Mouse (Mus musculus) CH12.LX (cell line): ENCODE measurements around the gene 1700012B07Rik. TPM values are rescaled to one million over a fixed set of nuclear protein-coding genes. Genes with fewer than 3 reads are reported as not detected.

Source experiments
- DNase-seq: peaks from one replicate; pipeline ENCODE4 v3.0.0-alpha.2; 2013; ENCODE audit errors: extremely low read depth
- H3K27ac ChIP-seq: 2 replicates; pipeline ENCODE4 v1.5.1; 2012; ENCODE audit warnings: low read depth, mild to moderate bottlenecking, control low read depth, moderate library complexity; ENCODE audit not compliant: insufficient read depth
- H3K27me3 ChIP-seq: replicated peaks from 2 replicates; pipeline ENCODE3; 2012; ENCODE audit warnings: inconsistent platforms
- H3K36me3 ChIP-seq, 2 experiments: replicated peaks in 1 of 2; 2 replicates each; pipeline versions ENCODE3 to v1.6.1; 2012; ENCODE audit warnings: inconsistent platforms in 1 of 2, low read length in 1 of 2, mild to moderate bottlenecking in 1 of 2, mixed read lengths in 1 of 2, moderate library complexity in 1 of 2; ENCODE audit not compliant: control insufficient read depth in 1 of 2, insufficient read depth in 1 of 2
- H3K4me1 ChIP-seq, 2 experiments: 2 replicates each; pipeline ENCODE4 v1.6.1; 2012; ENCODE audit warnings: inconsistent platforms in 1 of 2, moderate library complexity in 1 of 2; ENCODE audit not compliant: insufficient read depth in 2 of 2, control insufficient read depth in 1 of 2
- H3K4me2 ChIP-seq: 2 replicates; pipeline ENCODE4 v1.6.1; 2012; ENCODE audit warnings: low read depth, mild to moderate bottlenecking, control low read depth; ENCODE audit not compliant: poor library complexity, insufficient read depth, severe bottlenecking
- H3K4me3 ChIP-seq, 3 experiments: fragments of 150-350 bp in 1 of 3; sonication (generic) in 1 of 3; replicated peaks in 1 of 3; 2 replicates each; pipeline versions ENCODE3 to v1.5.1; 2011 to 2012; ENCODE audit warnings: low read depth in 2 of 3, low read length in 2 of 3, mild to moderate bottlenecking in 2 of 3, moderate library complexity in 2 of 3, control low read depth in 1 of 3, improper control_type of control experiment in 1 of 3, inconsistent platforms in 1 of 3, mixed read lengths in 1 of 3; ENCODE audit not compliant: poor library complexity in 1 of 3
- H3K79me2 ChIP-seq: replicated peaks from 2 replicates; pipeline ENCODE4 v1.6.1; 2012; ENCODE audit warnings: mild to moderate bottlenecking, moderate library complexity; ENCODE audit not compliant: control insufficient read depth, poor library complexity, insufficient read depth, severe bottlenecking; ENCODE audit errors: extremely low read depth
- H3K9ac ChIP-seq: 2 replicates; pipeline ENCODE4 v1.6.1; 2012; ENCODE audit warnings: low read depth, mild to moderate bottlenecking, control low read depth, moderate library complexity; ENCODE audit not compliant: insufficient read depth
- H3K9me3 ChIP-seq: replicated peaks from 2 replicates; pipeline ENCODE3; 2012; ENCODE audit warnings: low read length, inconsistent platforms, mixed read lengths
- CHD1 ChIP-seq: IDR thresholded peaks from 2 replicates; pipeline ENCODE4 v1.6.1; 2012; ENCODE audit warnings: low read depth, low read length, improper control_type of control experiment, inconsistent platforms
- CHD2 ChIP-seq: IDR thresholded peaks from 2 replicates; pipeline ENCODE4 v1.6.1; 2011; ENCODE audit warnings: low read length, improper control_type of control experiment
- ETS1 ChIP-seq: conservative IDR thresholded peaks from 2 replicates; pipeline ENCODE4 v1.6.1; 2012; ENCODE audit warnings: low read depth, mild to moderate bottlenecking, inconsistent platforms, low read length, improper control_type of control experiment, moderate library complexity
- HCFC1 ChIP-seq: IDR thresholded peaks from 2 replicates; pipeline ENCODE4 v1.6.1; 2012; ENCODE audit warnings: low read depth, mild to moderate bottlenecking, inconsistent platforms, low read length, improper control_type of control experiment
- JUND ChIP-seq: conservative IDR thresholded peaks from 2 replicates; pipeline ENCODE4 v1.6.1; 2011; ENCODE audit warnings: low read depth, low read length, improper control_type of control experiment
- MXI1 ChIP-seq: IDR thresholded peaks from 2 replicates; pipeline ENCODE4 v1.6.1; 2011; ENCODE audit warnings: mild to moderate bottlenecking, low read depth, low read length, improper control_type of control experiment
- MYC ChIP-seq: IDR thresholded peaks from 2 replicates; pipeline ENCODE4 v1.6.1; 2011; ENCODE audit warnings: low read depth, mild to moderate bottlenecking, improper control_type of control experiment, low read length
- POLR2A ChIP-seq: IDR thresholded peaks from 2 replicates; pipeline ENCODE4 v1.6.1; 2011; ENCODE audit warnings: low read depth, mild to moderate bottlenecking, improper control_type of control experiment, low read length
- POLR2AphosphoS2 ChIP-seq: IDR thresholded peaks from 2 replicates; pipeline ENCODE4 v1.6.1; 2011; ENCODE audit warnings: low read depth, low read length, improper control_type of control experiment
- RAD21 ChIP-seq: IDR thresholded peaks from 2 replicates; pipeline ENCODE4 v1.6.1; 2011; ENCODE audit warnings: low read depth, mild to moderate bottlenecking, low read length, improper control_type of control experiment, moderate library complexity
- SMC3 ChIP-seq: IDR thresholded peaks from 2 replicates; pipeline ENCODE4 v1.6.1; 2011; ENCODE audit warnings: low read depth, low read length, improper control_type of control experiment
- USF1 ChIP-seq: IDR thresholded peaks from 2 replicates; pipeline ENCODE4 v1.6.1; 2014; ENCODE audit warnings: low read depth, mild to moderate bottlenecking, inconsistent platforms, low read length, improper control_type of control experiment
- ZC3H11A ChIP-seq: IDR thresholded peaks from 2 replicates; pipeline ENCODE4 v1.6.1; 2012; ENCODE audit warnings: low read depth, mild to moderate bottlenecking, inconsistent platforms, low read length, improper control_type of control experiment
- ZMIZ1 ChIP-seq: IDR thresholded peaks from 2 replicates; pipeline ENCODE4 v1.6.1; 2012; ENCODE audit warnings: low read depth, mild to moderate bottlenecking, inconsistent platforms, low read length, improper control_type of control experiment
- ZNF384 ChIP-seq: IDR thresholded peaks from 2 replicates; pipeline ENCODE4 v1.6.1; 2012; ENCODE audit warnings: low read depth, low read length, improper control_type of control experiment, inconsistent platforms
- dilution Hi-C: fragments of 300-500 bp; cut with MboI; formaldehyde crosslinking; loops from 2 replicates; pipeline ENCODE4 v1.14.3; 2020; ENCODE audit warnings: low sequenced_read_pairs; ENCODE audit not compliant: extremely low pct_unique_long_range_greater_than_20kb, extremely low pct_ligation_motif_present
- in situ Hi-C: fragments of 300-500 bp; cut with MboI; formaldehyde crosslinking; loops from 3 replicates; pipeline ENCODE4 v1.14.3; 2019; ENCODE audit warnings: low sequenced_read_pairs, low pct_ligation_motif_present, low pct_unique_long_range_greater_than_20kb, mixed read lengths
- polyA plus RNA-seq: library from polyadenylated mRNA; unstranded; fragments of >175 nt; gene quantifications from 2 replicates; pipeline ENCODE4 v1.2.1, GENCODE M21; 2012; ENCODE audit warnings: low read depth; ENCODE audit not compliant: insufficient read length
- total RNA-seq, 2 experiments: library from RNA; depleted of rRNA; stranded (reverse); fragments of 300-350 nt in 1 of 2; fragments of >200 nt in 1 of 2; gene quantifications; 2 replicates each; pipeline ENCODE4 v1.2.3; 2012 to 2014

1700012B07Rik gene
- total and polyA plus RNA-seq, 3 experiments = 0.29 TPM; not detected in 2

DNA sequence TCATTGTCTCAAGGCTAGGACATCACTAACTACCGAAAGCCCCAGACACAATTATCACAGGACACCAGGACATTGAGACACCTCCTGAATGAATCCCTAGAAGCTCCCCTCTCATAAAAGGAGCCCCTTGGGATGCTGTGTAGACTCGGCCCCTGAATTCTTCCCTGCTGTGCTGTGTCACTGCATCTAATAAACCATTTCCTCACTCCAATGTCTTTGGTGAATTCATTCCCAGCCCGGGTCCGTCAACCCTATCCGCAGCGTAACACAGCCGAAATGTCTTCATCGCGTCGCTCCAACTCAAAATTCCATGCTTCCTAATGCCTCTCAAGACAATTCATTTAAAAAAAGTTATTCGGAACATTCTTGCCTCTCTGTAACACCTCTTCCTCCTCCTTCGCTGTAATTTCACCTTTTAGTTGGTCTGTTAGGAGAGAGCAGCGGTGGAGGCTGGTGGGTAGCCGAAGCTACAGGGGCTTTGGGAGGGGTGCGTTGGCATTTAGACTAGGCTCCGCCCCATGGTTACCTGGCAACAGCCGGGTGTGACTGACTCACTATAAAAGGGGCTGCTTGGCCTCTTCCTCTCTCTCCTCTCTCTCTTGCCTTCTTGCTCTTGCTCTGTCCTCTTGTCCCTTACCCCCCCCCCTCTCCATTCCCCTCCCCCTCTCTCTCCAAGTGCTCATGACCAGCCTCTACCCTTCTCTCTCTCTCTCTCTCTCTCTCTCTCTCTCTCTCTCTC lies 25.6 kb upstream of the 1700012B07Rik start:
- in situ Hi-C loops = loop anchor here (10.0 to 25.0 kb wide), 2 partner anchors 409 to 591 kb away; no protein-coding TSS in a partner anchor
- Histone ChIP-seq H3K36me3 (no peaks in the 10 kb centered on the region), H3K27ac (no peak overlapping the region), H3K79me2 (no peaks in the 10 kb centered on the region), H3K9ac (no peak overlapping the region), H3K4me1 (peaks cover 5% of the 10 kb centered on the region in 2 experiments; a peak in 1 of 4 replicates), H3K4me3 (no peak overlapping the region), H3K9me3 (no peaks in the 10 kb centered on the region), H3K27me3 (no peaks in the 10 kb centered on the region), H3K4me2 (no peak overlapping the region)
- dilution Hi-C loops = no loop called here
- no peak for DNase-seq
- TF ChIP-seq RAD21 = no peak
- no peak for TF ChIP-seq ZMIZ1
- no peak for TF ChIP-seq MXI1
- no peak for TF ChIP-seq JUND
- no peak for TF ChIP-seq HCFC1
- no peak for TF ChIP-seq USF1
- TF ChIP-seq CHD2 = no peak
- TF ChIP-seq CHD1 = no peak
- no peak for TF ChIP-seq POLR2A

DNA sequence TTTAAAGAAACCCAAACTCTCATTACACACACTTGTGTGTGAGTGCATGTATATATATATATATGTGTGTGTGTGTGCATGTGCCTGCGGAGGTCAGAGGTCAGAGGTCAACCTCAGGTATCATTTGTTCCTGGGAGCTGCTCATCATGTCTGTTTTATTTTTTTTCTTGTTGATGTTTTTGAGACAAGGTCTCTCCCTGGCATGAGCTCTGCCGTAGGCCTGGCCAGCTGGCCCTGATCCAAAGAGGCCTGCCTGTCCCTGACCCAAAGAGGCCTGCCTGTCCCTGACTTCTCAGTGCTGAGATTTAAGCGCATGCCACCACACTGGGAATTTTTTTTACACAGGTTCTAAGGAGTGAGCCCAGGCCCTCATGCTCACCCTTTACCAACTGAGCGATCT lies 24.1 kb upstream of the 1700012B07Rik start:
- Histone ChIP-seq H3K36me3 (no peaks in the 10 kb centered on the region), H3K4me1 (peaks cover 3 to 5% of the 10 kb centered on the region in 2 experiments; a peak in 1 of 4 replicates), H3K79me2 (no peaks in the 10 kb centered on the region), H3K9ac (no peak overlapping the region), H3K27ac (no peak overlapping the region), H3K9me3 (no peaks in the 10 kb centered on the region), H3K27me3 (no peaks in the 10 kb centered on the region), H3K4me2 (no peak overlapping the region), H3K4me3 (no peak overlapping the region)
- DNase-seq = no peak
- TF ChIP-seq ETS1 = no peak
- in situ Hi-C loops = loop anchor here (10.0 to 25.0 kb wide), 2 partner anchors 407 to 590 kb away; no protein-coding TSS in a partner anchor
- dilution Hi-C loops = no loop called here

DNA sequence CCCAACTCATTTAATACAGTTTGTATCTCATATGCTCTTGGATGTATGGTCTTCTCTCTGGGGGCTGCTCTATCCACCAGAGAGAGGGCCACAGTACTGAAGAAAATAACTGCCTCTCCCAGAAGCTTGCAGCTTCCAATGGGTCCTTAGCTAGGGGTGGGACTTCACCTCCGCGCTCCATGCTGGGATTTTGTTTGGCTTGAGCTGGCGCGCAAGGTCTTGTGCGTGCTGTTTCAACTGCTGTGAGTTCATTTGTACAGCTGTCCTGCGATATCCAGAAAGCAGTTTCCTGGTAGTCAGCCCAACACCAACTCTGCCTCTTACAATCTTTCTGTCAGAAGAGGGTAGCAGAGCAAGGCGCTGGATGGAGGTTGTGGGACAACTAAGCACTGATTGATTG lies 18.5 kb upstream of the 1700012B07Rik start:
- no peaks in the 10 kb centered on the region for H3K27me3 ChIP-seq
- dilution Hi-C loops (no loop called here), in situ Hi-C loops (no loop called here)
- H3K79me2 ChIP-seq = no peaks in the 10 kb centered on the region
- TF ChIP-seq ZC3H11A (no peak), POLR2AphosphoS2 (no peak), ZNF384 (no peak), SMC3 (no peak), MYC (no peak)
- no peaks in the 10 kb centered on the region for H3K9me3 ChIP-seq
- no peak overlapping the region for H3K4me3 ChIP-seq
- peaks cover 0 to 9% of the 10 kb centered on the region in 2 experiments; a peak in 2 of 4 replicates for H3K4me1 ChIP-seq
- no peak overlapping the region for H3K4me2 ChIP-seq
- H3K36me3 ChIP-seq = no peaks in the 10 kb centered on the region
- no peak overlapping the region for H3K27ac ChIP-seq
- H3K9ac ChIP-seq = no peak overlapping the region
- DNase-seq = no peak
